Comparison of ENCODE assay signal across 21 mouse cellular contexts in genomic region chr1:157290173-157290572, GRCm38 (mm10).
DNase-seq lines count a peak whose midpoint lies in the region; ATAC-seq lines count a peak whose summit lies in the region.
"Had no signal": no experiment of that assay in that cellular context is flagged by ENCODE, and none has a peak within 500 bp of the region (broad histone marks: within the 10 kb centered on the region; RNA-seq: fewer than 3 reads in every experiment).

No protein-coding gene starts in this region.

- H3K4me1 ChIP-seq in liver, embryonic 12.5 days: no peaks in the 10 kb centered on the region
- no peaks in the 10 kb centered on the region for H3K4me1 ChIP-seq in liver, embryonic 13.5 days (replicated peaks)
- no peaks in the 10 kb centered on the region; the same call in 1 of the 2 replicates for H3K4me1 ChIP-seq in forebrain, embryonic 10.5 days
- H3K4me1 ChIP-seq in hindbrain, embryonic 12.5 days: no peaks in the 10 kb centered on the region
- H3K4me1 ChIP-seq: embryonic facial prominence, embryonic 10.5 days; embryonic facial prominence, embryonic 12.5 days; forebrain, embryonic 12.5 days had no signal

- peak; percentile 55; the same call in 1 of the 2 replicates for ATAC-seq in liver, embryonic 12.5 days
- ATAC-seq in liver, embryonic 13.5 days (ENCODE audit: low read depth): peak; percentile 48; the same call in 1 of the 2 replicates
- 0 out of 2 replicates have a peak, but pooled peaks have one; percentile 47 for ATAC-seq in megakaryocyte-erythroid progenitor cell, adult 5-6 weeks (replicated peaks; ENCODE audit: low FRiP score, low TSS enrichment, poor library complexity, severe bottlenecking)
- no peak for ATAC-seq in hindbrain, embryonic 12.5 days (ENCODE audit: low FRiP score)
- ATAC-seq: activated CD4-positive, CD25-positive, alpha-beta regulatory T cell, adult 4 months; forebrain, embryonic 14.5 days; forebrain, embryonic 16.5 days; Patski had no signal

- H3K9ac ChIP-seq in liver, embryonic 12.5 days: no peak overlapping the region
- H3K9ac ChIP-seq in liver, embryonic 13.5 days: no peak overlapping the region
- no peak overlapping the region for H3K9ac ChIP-seq in hindbrain, embryonic 12.5 days
- H3K9ac ChIP-seq: embryonic facial prominence, embryonic 12.5 days; forebrain, embryonic 12.5 days had no signal

- no peak overlapping the region for H3K4me3 ChIP-seq in liver, embryonic 12.5 days
- H3K4me3 ChIP-seq in liver, embryonic 13.5 days (replicated peaks): no peak overlapping the region
- H3K4me3 ChIP-seq in forebrain, embryonic 10.5 days: no peak overlapping the region
- H3K4me3 ChIP-seq in hindbrain, embryonic 12.5 days: no peak overlapping the region
- H3K4me3 ChIP-seq: embryonic facial prominence, embryonic 10.5 days; embryonic facial prominence, embryonic 12.5 days; forebrain, embryonic 12.5 days had no signal

- no peaks in the 10 kb centered on the region for H3K9me3 ChIP-seq in liver, embryonic 12.5 days (replicated peaks)
- H3K9me3 ChIP-seq in liver, embryonic 13.5 days (replicated peaks): no peaks in the 10 kb centered on the region
- no peaks in the 10 kb centered on the region for H3K9me3 ChIP-seq in forebrain, embryonic 10.5 days
- no peaks in the 10 kb centered on the region for H3K9me3 ChIP-seq in hindbrain, embryonic 12.5 days (replicated peaks)
- H3K9me3 ChIP-seq: embryonic facial prominence, embryonic 10.5 days; embryonic facial prominence, embryonic 12.5 days; forebrain, embryonic 12.5 days had no signal

- H3K4me2 ChIP-seq in liver, embryonic 12.5 days: no peak overlapping the region
- H3K4me2 ChIP-seq in liver, embryonic 13.5 days: no peak overlapping the region
- no peak overlapping the region for H3K4me2 ChIP-seq in hindbrain, embryonic 12.5 days (replicated peaks)
- H3K4me2 ChIP-seq: embryonic facial prominence, embryonic 12.5 days; forebrain, embryonic 12.5 days had no signal

- H3K27me3 ChIP-seq in liver, embryonic 12.5 days (replicated peaks): no peaks in the 10 kb centered on the region
- H3K27me3 ChIP-seq in liver, embryonic 13.5 days: no peaks in the 10 kb centered on the region
- H3K27me3 ChIP-seq in forebrain, embryonic 10.5 days (ENCODE audit: poor library complexity, severe bottlenecking): no peaks in the 10 kb centered on the region
- H3K27me3 ChIP-seq in hindbrain, embryonic 12.5 days: no peaks in the 10 kb centered on the region
- H3K27me3 ChIP-seq: embryonic facial prominence, embryonic 12.5 days; forebrain, embryonic 12.5 days; Patski had no signal

- 47% methylated on average over 2 of the region's 2 CpGs for WGBS in liver, embryonic 12.5 days (ENCODE audit: insufficient replicate concordance)
- 41% methylated on average over 2 of the region's 2 CpGs for WGBS in liver, embryonic 13.5 days (ENCODE audit: insufficient replicate concordance)
- WGBS in forebrain, embryonic 10.5 days: 85% methylated on average over 2 of the region's 2 CpGs
- WGBS in hindbrain, embryonic 12.5 days: 89% methylated on average over 2 of the region's 2 CpGs

- H3K36me3 ChIP-seq in liver, embryonic 12.5 days: no peaks in the 10 kb centered on the region
- no peaks in the 10 kb centered on the region for H3K36me3 ChIP-seq in liver, embryonic 13.5 days
- H3K36me3 ChIP-seq in forebrain, embryonic 10.5 days (replicated peaks): peaks cover 3% of the 10 kb centered on the region; the same call in 1 of the 2 replicates
- H3K36me3 ChIP-seq in hindbrain, embryonic 12.5 days: no peaks in the 10 kb centered on the region
- H3K36me3 ChIP-seq: embryonic facial prominence, embryonic 10.5 days; embryonic facial prominence, embryonic 12.5 days; forebrain, embryonic 12.5 days had no signal

- no peak for DNase-seq in liver
- no peak for DNase-seq in liver, embryonic 13.5 days
- DNase-seq in forebrain, embryonic 10.5 days (ENCODE audit: extremely low spot score, low spot score): no peak
- DNase-seq: adrenal gland, adult 8-10 months; adrenal gland, postnatal 14 days; adrenal gland, postnatal 36 days; cerebellum, adult 11-12 months; cerebellum, adult 2 months; cerebellum, adult 9-10 months; cerebellum, postnatal 10 days; cerebellum, postnatal 25 days had no signal

- no peak overlapping the region for H3K27ac ChIP-seq in liver, embryonic 12.5 days
- H3K27ac ChIP-seq in liver, embryonic 13.5 days: no peak overlapping the region
- no peak overlapping the region for H3K27ac ChIP-seq in forebrain, embryonic 10.5 days
- H3K27ac ChIP-seq in hindbrain, embryonic 12.5 days: no peak overlapping the region
- H3K27ac ChIP-seq: embryonic facial prominence, embryonic 10.5 days; embryonic facial prominence, embryonic 12.5 days; forebrain, embryonic 12.5 days had no signal
